Mouse (Mus musculus) MEL (cell line): Measurements from ENCODE around the gene Cldn8. TPM values are rescaled to one million over a fixed set of nuclear protein-coding genes. Genes with fewer than 3 reads are reported as not detected.

Experiments used
- DNase-seq: peaks from one replicate; pipeline ENCODE4 v3.0.0; 2011; ENCODE audit warnings: low read depth, low spot score
- H3K27ac ChIP-seq: 2 replicates; pipeline ENCODE4 v1.5.1; 2012; ENCODE audit warnings: low read depth, mild to moderate bottlenecking, control low read depth, low read length, moderate library complexity; ENCODE audit not compliant: control insufficient read depth
- H3K27me3 ChIP-seq, 2 experiments: fragments of 150-350 bp in 1 of 2; sonication (generic) in 1 of 2; 2 replicates each; pipeline ENCODE4 v1.6.1; 2012; ENCODE audit warnings: low read length in 2 of 2, mild to moderate bottlenecking in 2 of 2, improper control_type of control experiment in 1 of 2, moderate library complexity in 1 of 2; ENCODE audit not compliant: insufficient read depth in 2 of 2, control insufficient read depth in 1 of 2
- H3K36me3 ChIP-seq, 2 experiments: 2 replicates each; pipeline ENCODE4 v1.6.1; 2012 to 2014; ENCODE audit warnings: low read length in 2 of 2, improper control_type of control experiment in 1 of 2, inconsistent platforms in 1 of 2, mild to moderate bottlenecking in 1 of 2; ENCODE audit not compliant: insufficient read depth in 2 of 2, control insufficient read depth in 1 of 2
- H3K4me1 ChIP-seq, 2 experiments: fragments of 150-350 bp in 1 of 2; sonication (generic) in 1 of 2; 2 replicates each; pipeline ENCODE4 v1.6.1; 2012; ENCODE audit warnings: low read length in 2 of 2, improper control_type of control experiment in 1 of 2, mild to moderate bottlenecking in 1 of 2; ENCODE audit not compliant: insufficient read depth in 2 of 2, control insufficient read depth in 1 of 2
- H3K4me3 ChIP-seq, 2 experiments: fragments of 150-350 bp in 1 of 2; sonication (generic) in 1 of 2; 2 replicates each; pipeline ENCODE4 v1.5.1; 2012; ENCODE audit warnings: low read depth in 2 of 2, low read length in 2 of 2, mild to moderate bottlenecking in 2 of 2, moderate library complexity in 2 of 2, control low read depth in 1 of 2, improper control_type of control experiment in 1 of 2; ENCODE audit not compliant: control insufficient read depth in 1 of 2, insufficient read depth in 1 of 2
- H3K79me2 ChIP-seq: 2 replicates; pipeline ENCODE4 v1.6.1; 2012; ENCODE audit warnings: mild to moderate bottlenecking, low read length, moderate library complexity; ENCODE audit not compliant: control insufficient read depth, poor library complexity, insufficient read depth
- H3K9ac ChIP-seq: 2 replicates; pipeline ENCODE4 v1.6.1; 2012; ENCODE audit warnings: low read depth, mild to moderate bottlenecking, control low read depth, low read length, moderate library complexity; ENCODE audit not compliant: control insufficient read depth, poor library complexity, severe bottlenecking
- H3K9me3 ChIP-seq: fragments of 150-350 bp; sonication (generic); replicated peaks from 2 replicates; pipeline ENCODE4 v1.6.1; 2012; ENCODE audit warnings: mild to moderate bottlenecking, low read length, improper control_type of control experiment, moderate library complexity; ENCODE audit not compliant: insufficient read depth
- BHLHE40 ChIP-seq: IDR thresholded peaks from 2 replicates; pipeline ENCODE4 v1.6.1; 2012; ENCODE audit warnings: low read depth, mild to moderate bottlenecking, inconsistent platforms, low read length, improper control_type of control experiment, borderline replicate concordance
- CHD1 ChIP-seq: IDR thresholded peaks from 2 replicates; pipeline ENCODE4 v1.6.1; 2012; ENCODE audit warnings: low read depth, mild to moderate bottlenecking, inconsistent platforms, low read length, improper control_type of control experiment
- CTCF ChIP-seq, 3 experiments: IDR thresholded peaks in 2 of 3; conservative IDR thresholded peaks in 1 of 3; 2 replicates each; pipeline ENCODE4 v1.5.1; 2011 to 2012; ENCODE audit warnings: low read length in 3 of 3, low read depth in 2 of 3, mild to moderate bottlenecking in 2 of 3, improper control_type of control experiment in 1 of 3, inconsistent platforms in 1 of 3, mixed read lengths in 1 of 3, moderate library complexity in 1 of 3; ENCODE audit not compliant: control insufficient read depth in 1 of 3, insufficient read depth in 1 of 3, poor library complexity in 1 of 3, severe bottlenecking in 1 of 3
- E2F4 ChIP-seq: IDR thresholded peaks from 2 replicates; pipeline ENCODE4 v1.6.1; 2011; ENCODE audit warnings: low read depth, low read length, improper control_type of control experiment, borderline replicate concordance
- EP300 ChIP-seq, 2 experiments: IDR thresholded peaks; 2 replicates each; pipeline ENCODE4 v1.6.1; 2011; ENCODE audit warnings: improper control_type of control experiment in 2 of 2, low read length in 2 of 2, low read depth in 1 of 2, mild to moderate bottlenecking in 1 of 2
- GABPA ChIP-seq: IDR thresholded peaks from 2 replicates; pipeline ENCODE4 v1.6.1; 2012; ENCODE audit warnings: low read depth, mild to moderate bottlenecking, inconsistent platforms, low read length, improper control_type of control experiment, moderate library complexity
- KAT2A ChIP-seq: conservative IDR thresholded peaks from 2 replicates; pipeline ENCODE4 v1.6.1; 2012; ENCODE audit warnings: low read depth, low read length, improper control_type of control experiment, inconsistent platforms
- MAX ChIP-seq: IDR thresholded peaks from 2 replicates; pipeline ENCODE4 v1.6.1; 2011; ENCODE audit warnings: low read length, improper control_type of control experiment
- MXI1 ChIP-seq: IDR thresholded peaks from 2 replicates; pipeline ENCODE4 v1.6.1; 2011; ENCODE audit warnings: mild to moderate bottlenecking, low read depth, low read length, improper control_type of control experiment
- MYB ChIP-seq: IDR thresholded peaks from 2 replicates; pipeline ENCODE4 v1.6.1; 2011; ENCODE audit warnings: mild to moderate bottlenecking, low read depth, low read length, improper control_type of control experiment
- MYC ChIP-seq: IDR thresholded peaks from 2 replicates; pipeline ENCODE4 v1.6.1; 2011; ENCODE audit warnings: low read depth, mild to moderate bottlenecking, low read length, improper control_type of control experiment, moderate library complexity
- POLR2A ChIP-seq, 2 experiments: IDR thresholded peaks; 2 replicates each; pipeline ENCODE4 v1.6.1; 2011 to 2012; ENCODE audit warnings: low read length in 2 of 2, mild to moderate bottlenecking in 2 of 2, control low read depth in 1 of 2, improper control_type of control experiment in 1 of 2, low read depth in 1 of 2, moderate library complexity in 1 of 2; ENCODE audit not compliant: control insufficient read depth in 1 of 2, insufficient read depth in 1 of 2, poor library complexity in 1 of 2
- POLR2AphosphoS2 ChIP-seq: IDR thresholded peaks from 2 replicates; pipeline ENCODE4 v1.6.1; 2011; ENCODE audit warnings: low read length, improper control_type of control experiment
- POLR2AphosphoS5 ChIP-seq: IDR thresholded peaks from 2 replicates; pipeline ENCODE4 v1.6.1; 2012; ENCODE audit warnings: low read depth, borderline replicate concordance, mild to moderate bottlenecking, inconsistent platforms, low read length, moderate library complexity, mixed read lengths
- RAD21 ChIP-seq: IDR thresholded peaks from 2 replicates; pipeline ENCODE4 v1.6.1; 2011; ENCODE audit warnings: mild to moderate bottlenecking, low read depth, low read length, improper control_type of control experiment
- SIN3A ChIP-seq: IDR thresholded peaks from 2 replicates; pipeline ENCODE4 v1.6.1; 2012; ENCODE audit warnings: low read length, improper control_type of control experiment, inconsistent platforms
- TBP ChIP-seq: IDR thresholded peaks from 2 replicates; pipeline ENCODE4 v1.8.0; 2011; ENCODE audit warnings: low read depth, low read length, improper control_type of control experiment
- UBTF ChIP-seq: IDR thresholded peaks from 2 replicates; pipeline ENCODE4 v1.6.1; 2012; ENCODE audit warnings: low read depth, mild to moderate bottlenecking, inconsistent platforms, low read length, improper control_type of control experiment, moderate library complexity, borderline replicate concordance; ENCODE audit not compliant: insufficient read depth
- USF2 ChIP-seq, 2 experiments: IDR thresholded peaks; 2 replicates each; pipeline ENCODE4 v1.6.1; 2011 to 2012; ENCODE audit warnings: improper control_type of control experiment in 2 of 2, low read length in 2 of 2, borderline replicate concordance in 1 of 2, inconsistent platforms in 1 of 2, low read depth in 1 of 2, mild to moderate bottlenecking in 1 of 2; ENCODE audit not compliant: insufficient read depth in 1 of 2
- polyA plus RNA-seq, 2 experiments: library from polyadenylated mRNA; stranded (reverse) in 1 of 2; unstranded in 1 of 2; fragments of >175 nt in 1 of 2; fragments of >200 nt in 1 of 2; gene quantifications; 2 replicates each; pipeline versions ENCODE4 v1.2.1 to v1.2.4; 2012; ENCODE audit warnings: low replicate concordance in 2 of 2, low read depth in 1 of 2; ENCODE audit not compliant: insufficient read length in 2 of 2, insufficient read depth in 1 of 2, missing spikeins in 1 of 2
- total RNA-seq: library from RNA; depleted of rRNA; stranded (reverse); fragments of 300-350 nt; gene quantifications from 2 replicates; pipeline ENCODE4 v1.2.3, GENCODE M21; 2012

Gene Cldn8
- total and polyA plus RNA-seq, 3 experiments = not detected

DNA sequence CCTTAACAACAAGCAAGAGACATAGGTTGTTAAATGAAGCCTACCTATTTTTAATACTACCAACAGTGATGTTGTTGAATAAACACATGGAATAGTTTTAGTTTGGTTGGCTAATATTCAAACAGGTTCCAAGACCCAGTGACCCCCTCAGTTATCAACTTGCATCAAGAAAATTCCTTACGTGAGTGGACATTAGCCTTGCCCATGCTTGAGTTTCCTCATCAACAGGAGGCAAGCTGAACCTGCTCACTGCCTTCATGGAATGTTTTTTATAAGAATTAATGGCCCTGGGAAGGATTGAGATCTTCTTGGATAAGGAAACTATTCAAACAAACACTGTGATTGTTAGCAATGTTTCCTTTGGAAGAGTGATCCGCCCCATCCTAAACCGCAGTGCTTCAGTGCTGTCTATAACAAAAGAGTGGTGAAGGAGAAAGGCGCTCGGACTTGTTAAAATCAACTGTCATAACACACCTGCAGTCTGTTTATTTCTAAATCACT, 10.0 kb upstream of the Cldn8 start:
- H3K27me3 ChIP-seq = no peaks in the 10 kb centered on the region
- TF ChIP-seq MAX (no peak), E2F4 (no peak), USF2 (IDR thresholded peaks at IDR 0.05; ENCODE audit: borderline replicate concordance in 1 of 2, insufficient read depth in 1 of 2, low read depth in 1 of 2, low read length in 2 of 2) (no peak), UBTF (no peak), BHLHE40 (no peak)
- TF ChIP-seq, all 39 proteins: peak for 0
- Histone ChIP-seq H3K36me3 (no peaks in the 10 kb centered on the region), H3K4me1 (no peaks in the 10 kb centered on the region), H3K79me2 (no peaks in the 10 kb centered on the region), H3K4me3 (no peak overlapping the region), H3K9ac (no peak overlapping the region), H3K9me3 (no peaks in the 10 kb centered on the region), H3K27ac (no peak overlapping the region)
- DNase-seq = no peak

DNA sequence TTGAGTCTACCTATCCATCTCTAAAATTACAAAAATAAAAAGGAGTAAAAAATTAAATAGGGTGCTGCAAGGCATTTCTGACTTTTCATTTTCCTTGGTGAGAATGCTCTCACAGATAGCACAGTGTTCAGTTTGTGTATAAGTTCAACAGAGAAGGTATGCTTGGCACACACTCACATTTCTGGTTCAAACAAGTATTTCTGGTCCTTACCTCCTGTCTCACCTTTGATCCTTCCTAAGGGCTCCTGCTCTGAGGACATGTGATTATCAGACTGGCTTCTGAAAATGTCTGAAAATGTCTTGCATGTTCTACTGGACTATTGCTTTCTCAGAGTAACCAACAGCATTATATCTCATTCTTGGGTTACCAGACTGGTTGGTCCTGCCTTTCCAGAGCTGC, 7.2 kb upstream of the Cldn8 start:
- TF ChIP-seq CHD1 (no peak), USF2 (IDR thresholded peaks at IDR 0.05; ENCODE audit: borderline replicate concordance in 1 of 2, insufficient read depth in 1 of 2, low read depth in 1 of 2, low read length in 2 of 2) (no peak), KAT2A (no peak), MXI1 (no peak), POLR2AphosphoS2 (no peak), TBP (no peak), MYC (no peak)
- Histone ChIP-seq H3K27me3 (no peaks in the 10 kb centered on the region), H3K9ac (no peak overlapping the region), H3K4me1 (no peaks in the 10 kb centered on the region), H3K27ac (no peak overlapping the region), H3K4me3 (no peak overlapping the region), H3K9me3 (no peaks in the 10 kb centered on the region), H3K79me2 (no peaks in the 10 kb centered on the region), H3K36me3 (no peaks in the 10 kb centered on the region)
- DNase-seq = no peak

DNA sequence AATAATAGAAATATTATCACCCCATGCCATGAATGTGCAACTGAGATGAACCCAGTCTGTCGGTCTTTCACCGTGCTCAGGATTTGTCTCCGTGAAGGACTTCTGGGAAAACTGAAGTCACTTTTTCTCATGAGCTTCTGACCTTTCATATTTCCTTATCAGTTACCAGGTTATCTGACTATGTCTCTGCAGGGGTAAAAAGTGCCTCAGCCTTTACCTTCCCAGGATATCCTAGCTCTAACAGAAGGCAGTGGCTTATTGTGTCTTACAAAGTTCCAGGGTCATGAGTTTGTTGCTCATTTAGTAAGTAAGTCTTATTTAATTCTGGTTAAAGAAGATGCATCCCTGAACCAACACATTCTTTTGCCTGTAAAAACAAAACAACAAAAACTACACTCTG, 6.7 kb upstream of the Cldn8 start:
- Histone ChIP-seq H3K27me3 (no peaks in the 10 kb centered on the region), H3K9me3 (no peaks in the 10 kb centered on the region), H3K9ac (no peak overlapping the region), H3K4me3 (no peak overlapping the region), H3K27ac (no peak overlapping the region), H3K4me1 (no peaks in the 10 kb centered on the region), H3K79me2 (no peaks in the 10 kb centered on the region), H3K36me3 (no peaks in the 10 kb centered on the region)
- no peak for TF ChIP-seq EP300 (IDR thresholded peaks at IDR 0.05; ENCODE audit: low read depth in 1 of 2, low read length in 2 of 2)
- no peak for TF ChIP-seq POLR2AphosphoS5
- no peak for TF ChIP-seq SIN3A
- TF ChIP-seq CHD1 = no peak
- no peak for TF ChIP-seq CTCF (IDR thresholded peaks at IDR 0.05 in 2 of 3, conservative IDR thresholded peaks at IDR 0.05 in 1 of 3; ENCODE audit: control insufficient read depth in 1 of 3, insufficient read depth in 1 of 3, low read depth in 2 of 3, low read length in 3 of 3, poor library complexity in 1 of 3, severe bottlenecking in 1 of 3)
- TF ChIP-seq RAD21 = no peak
- TF ChIP-seq BHLHE40 = no peak
- TF ChIP-seq MYB = no peak
- TF ChIP-seq E2F4 = no peak
- TF ChIP-seq POLR2A (IDR thresholded peaks at IDR 0.05; ENCODE audit: control insufficient read depth in 1 of 2, insufficient read depth in 1 of 2, low read depth in 1 of 2, low read length in 2 of 2, poor library complexity in 1 of 2) = no peak
- no peak for TF ChIP-seq GABPA
- TF ChIP-seq MXI1 = no peak
- DNase-seq = no peak
